9 mouse cellular contexts compared by ENCODE assay signal in the genomic region with DNA sequence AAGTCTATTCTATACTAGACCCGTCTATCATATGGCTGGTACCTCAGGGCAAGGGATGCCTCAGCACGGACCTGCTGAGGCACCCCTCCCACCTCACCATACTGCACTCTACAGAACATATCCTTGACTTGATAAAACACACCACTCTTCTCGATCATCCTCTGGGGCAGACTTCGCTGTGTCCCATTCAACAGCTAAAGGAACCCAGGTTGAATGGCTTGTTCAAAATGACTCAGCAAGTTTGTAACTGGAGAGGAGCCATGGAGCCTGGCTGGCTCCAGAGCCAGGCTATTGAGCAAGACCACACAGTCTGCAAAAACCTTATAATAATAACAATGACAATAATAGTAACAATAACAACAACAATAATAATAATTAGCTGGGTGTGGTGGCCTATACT. TPM values are rescaled to one million over a fixed set of nuclear protein-coding genes. Genes with fewer than 3 reads are reported as not detected.
DNase-seq lines count a peak whose midpoint lies in the region; ATAC-seq and TF ChIP-seq lines count a peak whose summit lies in the region.
"Had no signal": no experiment of that assay in that cellular context is flagged by ENCODE, and none has a peak within 500 bp of the region (broad histone marks: within the 10 kb centered on the region; RNA-seq: fewer than 3 reads in every experiment).

No protein-coding gene starts in this region.

- DNase-seq in layer of hippocampus, adult 2 months (ENCODE audit: low spot score in 2 of 2), result no peak
- no peak for DNase-seq in layer of hippocampus, adult 9-11 months
- peak; percentile 39 for DNase-seq in Muller cell, postnatal 12 days (ENCODE audit: inconsistent ontology term)
- no peak for DNase-seq in layer of hippocampus, adult 18-20 months (ENCODE audit: low spot score in 2 of 2)
- DNase-seq in kidney, postnatal 10 days, result no peak

- ATAC-seq in granulocyte monocyte progenitor cell, adult 5-6 weeks (replicated peaks; ENCODE audit: poor library complexity, severe bottlenecking), result 0 out of 2 replicates have a peak, but pooled peaks have one; percentile 28
- peak; percentile 57 for ATAC-seq in megakaryocyte progenitor cell, adult 5-6 weeks (replicated peaks; ENCODE audit: poor library complexity)
- ATAC-seq: inflammation-experienced regulatory T-cells, adult 6 months had no signal

- H3K4me3 ChIP-seq in layer of hippocampus, adult 2 months, result no peak overlapping the region
- H3K4me3 ChIP-seq: midbrain, embryonic 12.5 days had no signal

- TF ChIP-seq CTCF in layer of hippocampus, adult 2 months (conservative IDR thresholded peaks at IDR 0.05), result no peak

- H3K27ac ChIP-seq in layer of hippocampus, adult 2 months, result peak overlapping the region; percentile 64
- H3K27ac ChIP-seq: midbrain, embryonic 12.5 days had no signal

RNA-seq across cellular contexts. Expression of gene Fnbp1, which starts 13.9 kb away (rescaled TPM):
- total RNA-seq in layer of hippocampus, adult 2 months (2021), result 100 to 1,000 TPM; 113 to 120 TPM
- 57.0 and 64.0 TPM in 2 replicates for total RNA-seq in granulocyte monocyte progenitor cell, adult 5-6 weeks (2014; fragmentation: Nextera tagmentation)
- total RNA-seq in granulocyte monocyte progenitor cell, adult 5-6 weeks (2017), result 24.3 and 47.2 TPM in 2 replicates
- 30.7 and 44.8 TPM in 2 replicates for total RNA-seq in megakaryocyte progenitor cell, adult 5-6 weeks (2015)
- total RNA-seq in megakaryocyte progenitor cell, adult 5-6 weeks (2017), result 20.9 and 44.7 TPM in 2 replicates
- 100 to 1,000 TPM; 111 to 130 TPM for total RNA-seq in layer of hippocampus, adult 18-20 months (2021)

RNA-seq across cellular contexts. Expression of gene Gpr107, which starts 24.2 kb away (rescaled TPM):
- 10 to 100 TPM; 50.5 to 53.1 TPM for total RNA-seq in layer of hippocampus, adult 2 months (2021)
- 12.8 and 13.5 TPM in 2 replicates for total RNA-seq in granulocyte monocyte progenitor cell, adult 5-6 weeks (2014; fragmentation: Nextera tagmentation)
- total RNA-seq in granulocyte monocyte progenitor cell, adult 5-6 weeks (2017), result 16.4 and 16.9 TPM in 2 replicates
- 9.9 and 12.1 TPM in 2 replicates for total RNA-seq in megakaryocyte progenitor cell, adult 5-6 weeks (2015)
- total RNA-seq in megakaryocyte progenitor cell, adult 5-6 weeks (2017), result 13.6 and 15.2 TPM in 2 replicates
- 10 to 100 TPM; 42.5 to 48.2 TPM for total RNA-seq in layer of hippocampus, adult 18-20 months (2021)
